ENCODE assay signal across 8 mouse cellular contexts in genomic region chr6:137142796-137143195, GRCm38 (mm10). TPM values are rescaled to one million over a fixed set of nuclear protein-coding genes. Genes with fewer than 3 reads are reported as not detected.
DNase-seq lines count a peak whose midpoint lies in the region; ATAC-seq and TF ChIP-seq lines count a peak whose summit lies in the region.

No protein-coding gene starts in this region.

- H3K9me3 ChIP-seq in heart, embryonic 13.5 days = no peaks in the 10 kb centered on the region
- peaks cover 4% of the 10 kb centered on the region; the same call in 1 of the 2 replicates for H3K9me3 ChIP-seq in neural tube, embryonic 12.5 days

- peak overlapping the region; percentile 7; the same call in 1 of the 2 replicates for H3K4me3 ChIP-seq in heart, adult 2 months
- peak overlapping the region; percentile 44 for H3K4me3 ChIP-seq in heart, embryonic 13.5 days
- no peak overlapping the region for H3K4me3 ChIP-seq in neural tube, embryonic 12.5 days

- ATAC-seq in heart, embryonic 13.5 days (ENCODE audit: extremely low read depth, insufficient number of reproducible peaks, low FRiP score, low TSS enrichment) = no peak; the same call in 1 of the 2 replicates
- peak; percentile 71 for ATAC-seq in neural tube, embryonic 12.5 days (ENCODE audit: low FRiP score, low read depth)

- TF ChIP-seq EP300 in heart, adult 2 months (IDR thresholded peaks at IDR 0.05; ENCODE audit: insufficient read depth, low read depth, low read length) = no peak

- 0% methylated on average over 11 of the region's 11 CpGs for whole genome bisulfite sequencing in heart, adult 2 months
- 0% methylated on average over 11 of the region's 11 CpGs for WGBS in heart, embryonic 13.5 days
- WGBS in neural tube, embryonic 12.5 days = 0% methylated on average over 9 of the region's 11 CpGs

- peaks cover 4% of the 10 kb centered on the region for H3K4me1 ChIP-seq in heart, adult 2 months (ENCODE audit: control insufficient read depth, insufficient read depth, low read length)
- peaks cover 65% of the 10 kb centered on the region for H3K4me1 ChIP-seq in heart, embryonic 13.5 days
- no peaks in the 10 kb centered on the region for H3K4me1 ChIP-seq in neural tube, embryonic 12.5 days

- H3K79me2 ChIP-seq in heart, adult 2 months (replicated peaks; ENCODE audit: control insufficient read depth, insufficient read depth, low read length) = no peaks in the 10 kb centered on the region

- no peak overlapping the region for H3K9ac ChIP-seq in heart, adult 2 months (ENCODE audit: low read depth, low read length)
- H3K9ac ChIP-seq in heart, embryonic 13.5 days = peak overlapping the region; percentile 74
- H3K9ac ChIP-seq in neural tube, embryonic 12.5 days = no peak overlapping the region

- H3K4me2 ChIP-seq in heart, embryonic 13.5 days = peak overlapping the region; percentile 69
- peak overlapping the region; percentile 50 for H3K4me2 ChIP-seq in neural tube, embryonic 12.5 days (replicated peaks)

- intact Hi-C loops in heart, adult 2 months (cut with DNase I) = no loop called here

- H3K27me3 ChIP-seq in heart, adult 2 months (ENCODE audit: control insufficient read depth, insufficient read depth, low read length) = no peaks in the 10 kb centered on the region
- H3K27me3 ChIP-seq in heart, embryonic 13.5 days (replicated peaks) = no peaks in the 10 kb centered on the region
- no peaks in the 10 kb centered on the region for H3K27me3 ChIP-seq in neural tube, embryonic 12.5 days (replicated peaks)

- H3K36me3 ChIP-seq in heart, adult 2 months (ENCODE audit: control insufficient read depth, insufficient read depth, low read length) = no peaks in the 10 kb centered on the region
- H3K36me3 ChIP-seq in heart, embryonic 13.5 days = no peaks in the 10 kb centered on the region
- H3K36me3 ChIP-seq in neural tube, embryonic 12.5 days = no peaks in the 10 kb centered on the region

- no peak for DNase-seq in heart, adult 2 months
- DNase-seq in heart, adult 9 months (ENCODE audit: low spot score in 2 of 2) = no peak
- DNase-seq in liver = peak; percentile 43
- DNase-seq in right cerebral cortex, postnatal 36 days (ENCODE audit: low spot score in 2 of 2) = no peak
- DNase-seq in layer of hippocampus, postnatal 14 days (ENCODE audit: low spot score in 2 of 2) = no peak
- DNase-seq in testis, postnatal 14 days (ENCODE audit: low spot score) = no peak

- TF ChIP-seq CTCF in heart, adult 2 months (IDR thresholded peaks at IDR 0.05) = no peak

- TF ChIP-seq POLR2A in heart, adult 2 months (IDR thresholded peaks at IDR 0.05; ENCODE audit: insufficient read depth, low read depth, low read length) = no peak

- H3K27ac ChIP-seq in heart, adult 2 months = no peak overlapping the region; the same call in 1 of the 2 replicates
- peak overlapping the region; percentile 70 for H3K27ac ChIP-seq in heart, embryonic 13.5 days (replicated peaks)
- no peak overlapping the region for H3K27ac ChIP-seq in neural tube, embryonic 12.5 days

RNA-seq across cellular contexts. Expression of gene Rerg, which starts 27.5 kb away (rescaled TPM):
- total RNA-seq in heart, adult 2 months (2021) = 1 to 10 TPM; 3.2 to 4.5 TPM
- 1.5 and 2.5 TPM in 2 replicates for polyA plus RNA-seq in heart, adult 2 months (2012; rRNA removed)
- polyA plus RNA-seq in heart, embryonic 13.5 days (2015; fragmentation: Nextera tagmentation; extraction: Ambion mirVana) = 4.5 and 5.2 TPM in 2 replicates
- 2.3 and 2.4 TPM in 2 replicates for polyA plus RNA-seq in neural tube, embryonic 12.5 days (2016; fragmentation: Nextera tagmentation; extraction: Ambion mirVana)
- 10 to 100 TPM; 42.1 to 47.8 TPM for total RNA-seq in layer of hippocampus, postnatal 14 days (2021)
